Mouse (Mus musculus) G1E-ER4 (cell line): Measurements from ENCODE around the gene Traf6. TPM values are rescaled to one million over a fixed set of nuclear protein-coding genes. Genes with fewer than 3 reads are reported as not detected.

Source experiments
- GATA1 ChIP-seq: IDR thresholded peaks from one replicate; pipeline ENCODE4 v1.8.0; 2012; ENCODE audit warnings: low read length, inconsistent platforms
- polyA plus RNA-seq: library from polyadenylated mRNA; stranded (reverse); fragments of >175 nt; gene quantifications from 2 replicates; pipeline ENCODE4 v1.2.3, GENCODE M21; 2012

Gene Traf6
- polyA plus RNA-seq, 1 experiment, result 2.5 TPM

DNA sequence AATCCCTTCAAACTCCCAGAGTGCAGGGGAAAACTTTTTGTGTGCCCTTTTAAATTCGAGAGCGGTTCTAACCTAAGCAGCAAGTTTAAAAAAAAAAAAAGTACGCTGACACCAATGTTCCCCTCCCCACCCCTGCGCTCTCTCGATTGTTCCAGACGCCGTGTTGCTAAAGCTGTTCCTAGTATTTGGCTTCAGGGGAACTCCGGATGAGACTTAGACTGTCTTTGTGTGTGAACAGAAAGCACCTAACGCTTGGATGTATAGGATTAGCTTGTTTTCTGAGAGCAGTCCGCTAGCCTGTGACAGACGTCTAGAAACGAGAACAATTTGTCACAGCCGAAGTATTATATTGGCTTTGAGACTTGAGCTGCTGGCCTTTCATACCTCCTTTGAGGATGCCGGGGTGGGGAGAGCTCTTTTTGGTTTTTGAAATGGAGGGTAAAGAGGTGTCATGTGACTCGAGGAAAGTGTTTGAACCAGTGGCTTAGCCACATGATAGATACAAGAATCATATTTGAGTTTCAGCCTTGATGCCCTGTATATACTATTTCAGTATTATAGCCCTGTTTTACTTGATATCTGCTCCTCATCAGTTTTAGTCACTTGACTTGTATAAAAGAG is 1.0 kb downstream of the Traf6 start:
- TF ChIP-seq GATA1, result no peak

DNA sequence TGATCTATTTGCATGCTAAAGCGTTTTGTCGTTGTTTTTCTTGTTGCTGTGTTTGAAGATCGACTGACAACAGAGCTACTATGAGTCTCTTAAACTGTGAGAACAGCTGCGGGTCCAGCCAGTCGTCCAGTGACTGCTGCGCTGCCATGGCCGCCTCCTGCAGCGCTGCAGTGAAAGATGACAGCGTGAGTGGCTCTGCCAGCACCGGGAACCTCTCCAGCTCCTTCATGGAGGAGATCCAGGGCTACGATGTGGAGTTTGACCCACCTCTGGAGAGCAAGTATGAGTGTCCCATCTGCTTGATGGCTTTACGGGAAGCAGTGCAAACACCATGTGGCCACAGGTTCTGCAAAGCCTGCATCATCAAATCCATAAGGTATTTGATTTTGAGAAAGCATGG is 6.2 kb downstream of the Traf6 start:
- TF ChIP-seq GATA1, result no peak

DNA sequence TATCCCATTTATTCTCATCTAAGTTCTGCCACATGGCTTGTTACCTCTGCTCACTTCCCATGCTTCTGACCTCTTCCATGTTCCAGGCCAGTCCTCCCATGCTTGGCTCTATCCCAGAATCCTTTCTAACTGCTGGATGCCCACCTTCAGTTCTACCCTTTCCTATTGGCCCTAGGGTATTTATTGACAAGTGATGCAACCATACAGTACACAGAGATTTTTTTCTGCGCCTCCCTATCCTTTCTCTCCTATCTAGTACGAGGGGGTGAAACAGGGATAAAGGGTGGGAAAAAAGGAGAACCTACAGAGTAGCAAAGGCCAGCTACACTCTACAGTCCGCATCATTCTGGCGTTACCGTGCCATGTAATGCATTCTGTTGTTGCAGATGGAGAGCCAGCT is 9.8 kb downstream of the Traf6 start:
- no peak for TF ChIP-seq GATA1

DNA sequence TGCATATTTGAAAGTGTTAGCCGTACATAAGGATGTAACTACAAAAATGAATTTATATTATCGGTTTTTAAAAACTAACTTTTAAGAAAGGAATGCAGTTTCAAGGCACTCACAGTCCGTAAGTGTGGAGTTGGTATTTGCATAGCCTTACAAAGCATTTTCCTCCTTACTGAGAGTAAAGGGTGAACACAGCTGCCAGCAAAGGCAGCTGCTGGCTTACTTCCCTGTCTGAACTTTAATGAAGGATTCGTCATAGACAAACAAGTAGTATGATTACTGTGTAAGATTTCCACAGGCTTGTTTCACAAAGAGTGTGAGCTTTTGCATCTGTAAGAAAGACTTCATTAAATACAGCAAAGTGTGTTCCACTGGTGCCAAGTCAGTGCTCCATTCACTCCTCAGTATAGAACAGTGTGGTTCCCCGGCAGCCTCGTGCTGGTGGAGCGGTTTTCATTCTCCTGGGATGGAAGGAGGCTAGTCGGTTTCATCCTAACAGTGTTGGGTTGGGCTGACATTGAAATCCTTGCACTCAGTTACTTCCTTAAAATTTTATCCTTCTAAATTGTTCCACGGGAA is 12.1 kb downstream of the Traf6 start:
- no peak for TF ChIP-seq GATA1

DNA sequence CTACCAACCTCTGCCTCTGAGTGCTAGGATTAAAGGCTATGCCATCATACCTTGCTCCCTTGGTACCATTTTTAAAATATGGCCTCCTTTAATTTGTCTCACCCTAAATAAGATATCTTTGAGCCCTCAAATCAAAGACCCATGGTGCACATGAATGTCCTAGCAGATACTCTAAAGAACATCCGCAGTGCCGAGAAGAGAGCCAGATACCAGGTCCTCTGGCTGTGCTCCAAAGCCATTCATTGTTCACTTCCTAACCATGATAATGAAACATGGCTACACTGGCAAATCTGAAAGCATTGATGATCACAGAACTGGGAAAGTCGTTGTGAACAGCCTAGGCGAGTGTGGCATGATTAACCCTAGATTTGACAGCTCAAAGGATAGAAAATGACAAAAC is 14.8 kb downstream of the Traf6 start:
- no peak for TF ChIP-seq GATA1

DNA sequence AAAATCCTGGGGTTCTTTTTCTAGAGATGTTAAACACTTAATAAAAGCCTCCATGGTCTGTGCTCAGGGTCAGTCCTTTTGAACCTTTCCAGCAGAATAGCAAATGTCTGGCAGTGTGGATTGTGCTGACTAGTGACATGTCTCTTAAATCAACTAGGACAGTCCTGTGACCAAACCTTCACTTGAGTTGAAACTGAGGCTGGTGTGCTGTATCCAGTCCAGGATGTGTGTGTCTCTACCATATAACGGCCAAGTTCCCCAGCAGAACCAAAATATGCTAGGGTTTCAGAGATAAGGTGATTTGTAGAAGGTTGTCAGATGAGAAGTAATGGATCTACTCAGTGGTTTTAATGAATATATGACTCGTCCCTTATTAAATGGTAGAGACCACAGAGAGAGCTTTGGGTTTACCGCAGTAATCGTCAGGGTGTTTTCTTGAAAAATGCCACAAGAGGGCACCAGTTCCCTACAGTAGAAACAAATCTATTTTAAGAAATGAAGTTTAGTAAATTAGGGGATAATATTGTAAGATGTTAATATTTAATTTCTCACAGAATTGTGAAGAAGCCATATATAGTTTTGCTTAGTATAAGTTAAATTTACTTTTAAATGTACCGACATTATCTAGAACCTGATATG is 15.5 kb downstream of the Traf6 start:
- TF ChIP-seq GATA1, result no peak

DNA sequence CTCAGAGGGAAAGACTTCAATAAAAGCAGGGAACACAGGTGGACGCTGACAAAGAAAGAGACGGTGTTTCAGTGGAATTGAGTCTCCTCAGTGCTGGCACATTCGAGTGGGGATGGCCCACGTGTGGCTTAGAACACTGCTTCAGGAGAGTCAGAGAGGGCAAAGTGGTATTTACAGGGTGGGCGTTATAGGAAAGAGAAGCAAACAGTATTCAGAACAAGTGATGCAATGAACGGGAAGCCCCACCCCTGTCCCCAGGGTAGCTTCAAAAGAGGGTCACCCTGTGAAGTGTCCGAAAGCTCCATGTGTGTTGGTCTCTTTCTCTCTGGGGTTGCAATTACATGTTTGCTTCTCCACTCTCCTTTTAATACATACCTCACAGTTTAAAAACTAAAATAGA is 17.4 kb downstream of the Traf6 start:
- TF ChIP-seq GATA1, result no peak

DNA sequence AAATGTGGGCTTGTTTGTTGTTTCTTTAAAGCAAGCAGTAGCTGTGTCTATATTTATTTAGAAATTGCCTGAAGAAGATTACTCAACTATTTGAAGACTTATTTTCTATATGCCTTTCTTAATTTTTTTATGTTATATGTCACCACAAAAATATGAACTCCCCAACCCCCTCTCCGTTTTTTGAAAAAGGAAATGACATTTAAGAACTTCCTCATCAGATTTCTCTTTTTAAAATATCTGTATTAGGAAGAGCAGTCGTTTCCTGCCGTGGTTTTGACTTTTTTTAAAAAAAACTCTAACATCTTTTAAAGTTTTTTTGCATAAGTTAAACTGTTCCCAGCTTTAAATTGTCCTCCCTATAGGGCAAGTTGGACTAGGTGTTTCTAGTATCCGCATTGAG is 21.1 kb downstream of the Traf6 start:
- no peak for TF ChIP-seq GATA1

DNA sequence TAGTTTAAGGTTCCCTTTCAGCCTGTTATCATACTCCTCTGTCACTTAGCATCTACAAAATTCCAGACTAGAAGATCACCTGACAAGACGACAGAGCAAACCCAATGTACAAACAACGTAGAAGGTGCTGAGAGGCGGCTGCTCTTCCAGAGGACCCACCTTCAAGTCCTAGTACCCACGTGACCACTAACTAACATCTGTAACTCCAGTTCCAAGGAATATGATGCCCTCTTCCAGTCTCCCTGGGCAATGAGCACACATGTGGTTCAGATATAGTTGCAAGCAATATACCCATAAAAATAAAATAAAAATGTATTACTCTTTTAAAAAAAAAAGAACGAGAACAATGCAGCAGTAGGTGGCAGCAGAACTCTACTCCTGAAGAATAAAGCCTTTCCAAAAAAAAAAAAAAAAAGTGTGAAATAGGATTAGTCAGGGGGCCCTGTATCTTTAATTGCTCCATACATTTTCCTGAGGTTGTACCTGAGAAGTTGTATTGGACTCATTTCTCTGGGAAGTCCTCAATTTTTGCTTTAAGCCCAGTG is 27.8 kb downstream of the Traf6 start:
- TF ChIP-seq GATA1, result no peak

DNA sequence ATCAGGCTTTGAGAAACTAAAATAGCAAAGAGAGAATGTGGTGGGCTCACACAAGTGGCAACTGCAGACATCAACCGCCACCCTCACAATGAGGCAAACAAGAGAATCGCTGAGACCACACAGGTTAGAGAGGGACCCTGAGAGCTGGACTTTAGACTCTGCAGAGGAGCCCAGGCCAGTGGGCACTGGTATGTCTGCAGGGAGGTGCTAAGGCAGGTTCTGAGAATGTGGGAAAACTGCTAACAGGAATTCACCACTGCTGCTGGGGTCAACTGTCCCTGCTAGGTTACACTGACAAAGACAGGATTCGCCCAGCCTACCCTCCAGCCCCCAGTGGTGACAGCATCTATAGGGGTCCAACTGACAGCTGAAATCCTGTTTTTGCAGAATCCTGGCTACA is 33.4 kb downstream of the Traf6 start:
- TF ChIP-seq GATA1, result no peak

DNA sequence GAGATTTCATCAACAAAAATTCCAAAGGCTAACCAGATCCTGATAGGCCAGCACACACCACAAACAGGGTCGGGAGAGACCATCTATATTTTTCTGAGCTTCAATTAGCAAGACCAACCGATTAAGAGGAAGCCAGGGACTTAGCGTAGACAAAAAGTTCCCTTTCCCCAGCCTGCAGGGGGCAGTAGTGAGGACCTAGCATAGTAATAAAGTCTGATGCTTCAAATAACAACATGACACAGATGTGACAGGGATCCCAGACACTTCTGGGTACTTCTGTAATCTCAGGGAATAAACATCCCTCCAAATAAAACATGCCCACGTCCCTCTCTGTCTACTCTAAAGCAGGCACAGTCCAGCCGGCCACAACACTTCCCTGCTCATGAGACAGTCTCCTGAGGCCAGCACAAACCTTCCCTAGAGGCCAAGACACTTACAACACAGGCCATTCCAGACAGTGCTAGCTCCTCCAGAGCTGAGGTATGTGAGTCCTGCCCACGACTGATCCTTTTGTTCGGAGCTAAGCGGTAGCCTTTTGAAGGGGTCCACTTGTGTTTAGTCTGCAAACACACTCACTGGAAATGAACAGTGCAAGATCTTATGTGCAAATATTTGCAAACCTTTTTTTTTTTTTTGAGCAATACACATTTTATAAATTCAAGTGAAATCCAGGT is 37.6 kb downstream of the Traf6 start:
- no peak for TF ChIP-seq GATA1

DNA sequence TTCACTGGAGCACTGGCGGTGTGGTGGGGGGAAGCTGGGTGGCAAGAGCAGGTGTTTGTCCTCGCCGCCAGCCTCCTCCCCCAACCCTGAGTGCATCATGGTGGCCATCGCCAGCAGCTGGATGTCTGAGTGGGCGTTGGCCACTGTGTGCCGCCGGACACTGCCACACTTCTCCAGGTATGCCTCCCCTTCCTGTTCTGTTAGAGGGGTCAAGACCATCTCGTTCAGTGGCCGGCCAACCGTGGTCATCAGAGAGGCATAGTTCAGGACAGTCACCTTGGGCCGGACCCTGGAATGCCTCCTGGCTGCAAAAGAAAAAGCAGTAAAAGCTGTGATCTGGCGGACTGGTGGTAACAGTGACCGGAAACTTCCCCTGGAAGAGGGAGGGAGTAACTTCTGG is 38.9 kb downstream of the Traf6 start:
- no peak for TF ChIP-seq GATA1

DNA sequence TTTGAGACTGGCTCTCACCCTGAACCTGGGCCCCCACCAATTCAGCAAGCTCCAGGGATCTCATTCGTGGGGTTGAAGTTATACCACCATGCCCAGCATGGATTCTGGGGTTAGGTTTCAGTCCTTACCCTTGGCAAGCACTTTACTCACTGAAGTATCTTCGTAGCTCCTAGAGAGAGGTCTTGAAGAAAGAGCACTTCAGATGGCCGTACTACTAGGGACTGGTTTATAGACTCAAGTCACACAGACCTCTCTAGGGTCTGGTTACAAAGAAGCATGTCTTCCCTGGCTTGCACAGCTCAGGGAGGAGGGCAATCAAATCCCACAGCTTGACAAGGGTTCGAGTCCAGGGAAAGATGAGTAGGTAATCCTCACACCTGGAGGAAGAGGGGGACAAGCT is 43.6 kb downstream of the Traf6 start:
- no peak for TF ChIP-seq GATA1

DNA sequence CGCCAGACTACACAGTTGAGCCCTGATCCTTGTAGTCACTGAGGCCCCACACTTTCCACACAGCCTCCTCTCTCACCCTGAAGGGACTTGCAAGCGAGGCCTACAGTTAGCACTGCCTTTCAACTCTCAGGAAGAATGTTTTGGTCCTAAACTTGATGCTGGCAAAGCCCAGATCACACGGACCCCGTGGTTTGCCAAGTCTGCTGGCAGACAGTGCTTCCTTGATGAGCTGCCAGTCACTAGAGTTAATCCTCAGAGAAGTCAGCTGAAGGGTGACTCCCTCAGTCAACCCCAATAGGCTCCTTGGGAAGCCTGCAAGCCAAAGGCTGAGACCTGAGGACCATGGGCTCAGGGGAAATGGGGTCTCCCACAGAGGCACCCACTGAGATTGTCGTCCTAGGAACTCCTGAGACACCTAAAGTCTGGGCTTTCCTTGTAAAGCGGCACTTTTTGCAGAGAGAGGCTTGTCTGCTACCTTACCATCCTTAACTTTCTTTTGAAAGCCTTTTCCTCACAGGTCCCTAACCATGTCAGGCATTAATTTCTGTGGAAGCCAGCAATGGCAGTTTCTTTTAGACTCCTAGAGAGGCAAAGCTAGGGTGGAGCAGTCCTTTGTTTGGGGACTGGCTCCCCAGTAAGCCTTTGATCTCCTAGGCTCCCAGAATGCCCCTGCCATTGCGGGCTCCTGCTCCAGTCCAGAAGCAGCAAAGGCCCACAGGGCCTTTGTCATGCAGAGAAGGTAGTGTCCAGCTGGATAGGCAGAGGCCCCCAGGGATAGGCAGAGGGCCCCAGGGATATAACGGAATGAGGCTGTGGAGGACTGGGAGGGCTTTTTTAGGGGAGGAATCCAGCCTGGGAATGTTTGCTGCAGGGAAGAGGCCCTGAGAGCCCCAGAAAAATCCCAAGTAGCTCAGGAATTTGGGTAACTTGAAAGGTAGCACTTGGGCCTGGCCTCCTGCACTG is 44.4 kb downstream of the Traf6 start:
- TF ChIP-seq GATA1, result no peak

DNA sequence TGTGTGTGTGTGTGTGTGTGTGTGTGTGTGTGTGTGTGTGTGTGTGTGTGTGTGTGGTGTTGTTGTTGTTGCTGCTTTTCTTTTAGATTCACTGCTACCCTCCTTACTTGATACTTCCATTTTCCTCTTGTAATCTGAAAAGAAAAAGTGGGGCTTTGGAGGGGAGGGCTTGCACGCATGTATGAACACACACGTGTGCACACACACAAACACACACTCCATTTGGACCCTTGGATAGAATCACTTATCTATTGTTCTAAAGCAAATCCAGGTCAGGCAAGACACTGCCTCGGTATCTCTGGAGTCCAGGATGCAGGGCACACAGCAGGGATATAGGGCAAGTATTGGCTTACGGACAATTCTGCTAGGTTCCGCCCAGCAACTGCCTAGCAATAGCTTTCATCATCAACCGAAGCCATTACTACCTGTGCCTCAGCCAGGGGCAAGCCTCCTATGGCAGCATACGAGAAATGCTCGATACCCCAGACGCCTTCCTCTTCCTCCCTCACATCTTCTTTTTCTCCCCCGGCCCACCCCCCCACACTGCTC is 45.2 kb downstream of the Traf6 start:
- TF ChIP-seq GATA1, result no peak
